Mouse (Mus musculus) cortical plate, adult 2 months (tissue): ENCODE measurements at regions not wholly inside any gene's neighbourhood (a gene's known extent, or its start where the extent isn't known, plus 50 kb on each side); places are given as distances from the start of the nearest gene placed in this dataset.

Experiments used
- CTCF ChIP-seq: fragments of 200-500 bp; IDR thresholded peaks from 2 replicates; pipeline ENCODE4 v1.5.1; 2011; ENCODE audit warnings: mild to moderate bottlenecking, control low read depth, low read length; ENCODE audit not compliant: insufficient read depth; ENCODE audit errors: extremely low read depth
- POLR2A ChIP-seq: fragments of 200-500 bp; IDR thresholded peaks from 2 replicates; pipeline ENCODE4 v1.6.1; 2011; ENCODE audit warnings: mild to moderate bottlenecking, low read length, control low read depth; ENCODE audit not compliant: insufficient read depth; ENCODE audit errors: extremely low read depth

DNA sequence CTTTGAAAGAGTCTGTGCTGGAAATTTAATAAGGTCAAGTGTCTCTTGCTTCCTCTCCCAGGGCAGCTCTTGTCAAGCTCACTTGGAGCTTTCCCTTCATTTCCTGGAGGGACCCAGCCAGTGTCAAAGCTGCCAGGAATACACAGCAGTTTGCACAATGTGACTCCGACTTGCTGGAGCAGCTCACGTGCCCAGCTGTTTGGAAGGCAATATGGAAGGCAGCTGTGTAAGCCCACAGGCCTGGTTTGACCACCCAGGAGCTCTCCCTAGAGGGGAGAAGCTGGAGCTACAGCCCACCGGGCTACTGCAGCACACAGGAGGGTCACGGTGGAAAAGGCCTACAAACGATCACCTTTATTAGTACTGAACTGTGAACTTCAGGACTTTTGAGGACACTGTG, 669.8 kb downstream of the Slc22a22 start:
- TF ChIP-seq CTCF (no peak), POLR2A (no peak)
